Mouse (Mus musculus) lung, embryonic 16.5 days (tissue): ENCODE measurements around the gene 1810037I17Rik. TPM values are rescaled to one million over a fixed set of nuclear protein-coding genes. Genes with fewer than 3 reads are reported as not detected.
A peak's percentile ranks its signal among the peaks of the same experiment; 100 is the strongest.

Experiments
- ATAC-seq: fragments of 200-750 bp; cut with Nextera tagmentation; 2 replicates; pipeline ENCODE4 v1.8.0; 2017; ENCODE audit warnings: low read depth, mild to moderate bottlenecking, moderate library complexity
- H3K27ac ChIP-seq: fragments of 300-500 bp; sonication (generic); 2 replicates; pipeline ENCODE4 v1.5.1; 2014; ENCODE audit warnings: mild to moderate bottlenecking, control low read depth, low read length
- H3K27me3 ChIP-seq: fragments of 300-500 bp; sonication (generic); 2 replicates; pipeline ENCODE4 v1.6.1; 2014; ENCODE audit warnings: low read depth, low read length, mixed read lengths; ENCODE audit not compliant: control insufficient read depth, insufficient read depth
- H3K36me3 ChIP-seq: fragments of 300-500 bp; sonication (generic); 2 replicates; pipeline ENCODE4 v1.6.1; 2014; ENCODE audit warnings: low read length; ENCODE audit not compliant: control insufficient read depth, insufficient read depth
- H3K4me1 ChIP-seq: fragments of 300-500 bp; sonication (generic); replicated peaks from 2 replicates; pipeline ENCODE4 v1.6.1; 2014; ENCODE audit warnings: low read length, mixed read lengths; ENCODE audit not compliant: control insufficient read depth, insufficient read depth
- H3K4me2 ChIP-seq: fragments of 300-500 bp; sonication (generic); 2 replicates; pipeline ENCODE4 v1.6.1; 2014; ENCODE audit warnings: low read depth, low read length, control low read depth
- H3K4me3 ChIP-seq: fragments of 300-500 bp; sonication (generic); 2 replicates; pipeline ENCODE4 v1.5.1; 2014; ENCODE audit warnings: mild to moderate bottlenecking, low read length, control low read depth
- H3K9ac ChIP-seq: fragments of 300-500 bp; sonication (generic); 2 replicates; pipeline ENCODE4 v1.6.1; 2014; ENCODE audit warnings: low read length, control low read depth
- H3K9me3 ChIP-seq: fragments of 300-500 bp; sonication (generic); 2 replicates; pipeline ENCODE4 v1.6.1; 2016; ENCODE audit warnings: low read length; ENCODE audit not compliant: control insufficient read depth
- WGBS: fragments of 180-500 bp; shearing (Covaris S2); extraction: QIAGEN DNeasy Blood & Tissue Kit; methylation state at CpG from one replicate; pipeline ENCODE4 v1.1.7; 2014; 5-methylcytosine and 5-hydroxymethylcytosine counted together
- polyA plus RNA-seq: library from polyadenylated mRNA; unstranded; fragments of >200 nt; fragmentation: Nextera tagmentation; extraction: Ambion mirVana; gene quantifications from 2 replicates; pipeline ENCODE4 v1.2.1, GENCODE M21; 2015

Gene 1810037I17Rik
- polyA plus RNA-seq, 1 experiment from 2014 or later, result 118 TPM

DNA sequence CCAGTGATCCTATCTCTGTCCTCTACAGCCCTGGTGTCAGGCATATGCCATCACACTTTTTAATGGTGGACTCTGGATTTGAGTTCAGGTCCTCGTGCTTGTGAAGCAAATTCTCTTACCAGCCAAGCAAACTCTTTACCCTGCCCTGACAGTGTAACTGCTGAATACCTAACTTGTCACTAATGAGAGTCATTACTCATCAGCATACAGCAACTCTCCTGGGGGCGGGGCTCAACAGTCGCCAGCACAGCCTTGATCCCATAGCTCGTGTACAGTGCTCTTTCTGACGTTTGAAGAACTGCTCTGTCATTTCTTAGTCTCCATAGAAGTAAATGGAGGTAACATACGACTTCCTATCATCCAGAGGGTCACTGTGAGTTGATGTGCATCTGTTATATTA is 25.7 kb upstream of the 1810037I17Rik start:
- no peak overlapping the region for H3K4me2 ChIP-seq
- no peak for ATAC-seq
- H3K27me3 ChIP-seq, result no peaks in the 10 kb centered on the region
- no peak overlapping the region for H3K27ac ChIP-seq
- no peaks in the 10 kb centered on the region for H3K36me3 ChIP-seq
- no peak overlapping the region for H3K9ac ChIP-seq
- H3K9me3 ChIP-seq, result no peaks in the 10 kb centered on the region
- 56% methylated on average over 6 of the region's 6 CpGs for WGBS
- no peak overlapping the region for H3K4me3 ChIP-seq
- no peaks in the 10 kb centered on the region for H3K4me1 ChIP-seq

DNA sequence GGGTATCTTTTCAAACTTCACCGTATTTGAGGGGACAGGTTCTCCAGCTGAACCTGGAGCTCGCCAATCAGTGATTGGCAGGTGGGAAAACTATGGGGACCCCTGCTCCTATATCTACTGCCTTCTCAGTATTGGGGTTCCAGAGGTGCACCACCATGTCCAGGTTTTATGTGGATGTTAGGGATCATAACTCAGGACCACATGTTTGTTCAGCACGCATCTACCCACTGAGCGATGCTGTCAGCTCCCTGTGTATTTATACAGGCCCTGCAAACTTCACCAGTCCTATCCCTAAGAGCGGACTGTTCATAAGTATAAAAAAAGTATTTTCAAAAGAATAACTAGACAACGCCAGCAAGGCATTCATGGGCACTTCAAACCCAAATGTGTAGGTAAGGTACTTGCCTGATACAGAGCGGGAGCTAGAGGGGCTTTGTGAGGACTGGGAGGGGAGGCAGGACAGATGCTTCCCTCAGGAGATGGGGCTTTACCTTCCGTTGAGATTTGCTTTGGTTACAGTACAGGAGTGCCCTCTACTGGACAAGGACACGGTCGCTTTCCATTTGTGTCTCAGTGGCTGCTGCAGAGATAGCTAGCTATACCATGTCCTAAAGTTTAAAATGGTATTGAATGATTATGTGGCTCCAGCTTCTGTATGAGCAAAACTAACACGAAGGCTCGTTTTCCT is 20.1 kb upstream of the 1810037I17Rik start:
- Histone ChIP-seq H3K4me1 (no peaks in the 10 kb centered on the region), H3K4me2 (no peak overlapping the region), H3K9me3 (no peaks in the 10 kb centered on the region), H3K4me3 (no peak overlapping the region), H3K27ac (no peak overlapping the region), H3K36me3 (no peaks in the 10 kb centered on the region), H3K9ac (no peak overlapping the region), H3K27me3 (no peaks in the 10 kb centered on the region)
- WGBS, result 38% methylated on average over 12 of the region's 12 CpGs
- peak; percentile 43; the same call in 1 of the 2 replicates for ATAC-seq

DNA sequence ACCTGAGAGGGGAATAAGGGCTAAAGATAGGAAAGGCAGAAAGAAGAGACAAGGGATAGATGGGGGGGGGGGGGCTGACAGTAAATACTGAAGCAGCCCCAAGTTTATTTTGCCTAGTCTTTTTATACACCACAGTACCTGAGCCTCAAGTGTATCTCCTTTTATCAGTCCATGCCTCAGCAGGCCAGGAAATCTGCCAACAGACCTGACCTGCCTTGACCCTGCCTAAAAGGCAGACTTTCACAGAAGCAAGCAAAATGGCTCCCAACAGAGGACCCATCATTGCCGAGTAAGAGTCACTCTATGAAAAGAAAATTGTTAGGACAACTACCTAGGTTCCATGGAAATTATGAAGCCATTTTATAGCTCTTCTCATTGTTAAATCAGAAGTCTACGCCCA is 16.2 kb upstream of the 1810037I17Rik start:
- Histone ChIP-seq H3K4me2 (no peak overlapping the region), H3K9ac (no peak overlapping the region), H3K4me1 (no peaks in the 10 kb centered on the region), H3K36me3 (no peaks in the 10 kb centered on the region), H3K9me3 (no peaks in the 10 kb centered on the region), H3K4me3 (no peak overlapping the region), H3K27ac (no peak overlapping the region), H3K27me3 (no peaks in the 10 kb centered on the region)
- no peak for ATAC-seq
- 76% methylated on average over 2 of the region's 2 CpGs for WGBS

DNA sequence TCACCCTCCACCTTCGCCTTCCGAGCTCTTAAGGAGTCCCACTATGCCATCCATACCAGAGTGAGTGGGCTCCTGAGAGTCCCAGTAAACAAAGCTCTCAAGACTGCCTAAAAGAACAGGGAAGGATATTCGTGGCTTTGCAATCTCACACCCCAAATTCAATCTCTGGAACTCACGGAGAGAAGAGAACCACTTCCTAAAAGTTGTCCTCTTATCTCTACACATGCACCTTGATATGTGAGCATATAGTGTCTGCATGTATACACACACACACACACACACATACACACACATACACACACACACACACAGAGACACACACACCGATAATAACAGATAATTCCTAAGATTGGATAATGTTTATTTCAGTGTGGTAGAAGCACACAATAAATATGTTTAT is 8.5 kb upstream of the 1810037I17Rik start:
- H3K9ac ChIP-seq, result no peak overlapping the region

DNA sequence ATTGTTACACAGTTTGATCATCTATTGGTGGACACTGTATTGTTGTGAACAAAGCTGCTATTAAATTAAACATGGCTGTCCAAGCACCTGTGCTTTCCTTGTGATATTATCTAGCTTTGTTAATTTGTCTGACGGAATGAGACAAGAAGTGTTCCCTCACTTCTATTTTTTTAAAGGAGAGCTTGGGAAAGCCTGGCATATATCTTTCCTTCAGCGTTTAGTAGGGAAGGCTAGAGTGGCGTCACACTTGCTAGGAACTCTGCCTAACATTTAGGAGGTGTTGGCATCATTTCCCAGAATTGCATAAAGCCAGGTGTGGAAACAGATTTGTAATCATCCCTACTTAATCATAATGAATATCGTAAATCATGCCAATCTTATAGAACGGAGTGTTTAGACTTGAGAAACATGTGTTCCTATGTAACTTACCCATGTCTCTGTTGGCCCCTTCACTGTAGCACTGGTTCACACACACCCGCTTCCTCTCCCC is 7.8 kb upstream of the 1810037I17Rik start:
- WGBS, result 76% methylated on average over 6 of the region's 6 CpGs
- no peak for ATAC-seq
- no peak overlapping the region for H3K9ac ChIP-seq
- no peak overlapping the region for H3K27ac ChIP-seq
- no peak overlapping the region for H3K4me2 ChIP-seq
- no peaks in the 10 kb centered on the region for H3K9me3 ChIP-seq
- no peaks in the 10 kb centered on the region for H3K36me3 ChIP-seq
- H3K27me3 ChIP-seq, result no peaks in the 10 kb centered on the region
- peaks cover 3% of the 10 kb centered on the region; the same call in 1 of the 2 replicates for H3K4me1 ChIP-seq
- no peak overlapping the region for H3K4me3 ChIP-seq

More for the DNA sequence above, 8.5 kb upstream of the 1810037I17Rik start:
- no peaks in the 10 kb centered on the region for H3K4me1 ChIP-seq
- H3K4me3 ChIP-seq, result no peak overlapping the region
- ATAC-seq, result no peak
- WGBS, result 70% methylated on average over 5 of the region's 5 CpGs
- H3K4me2 ChIP-seq, result no peak overlapping the region
- H3K36me3 ChIP-seq, result no peaks in the 10 kb centered on the region
- no peaks in the 10 kb centered on the region for H3K9me3 ChIP-seq
- H3K27me3 ChIP-seq, result no peaks in the 10 kb centered on the region
- no peak overlapping the region for H3K27ac ChIP-seq

DNA sequence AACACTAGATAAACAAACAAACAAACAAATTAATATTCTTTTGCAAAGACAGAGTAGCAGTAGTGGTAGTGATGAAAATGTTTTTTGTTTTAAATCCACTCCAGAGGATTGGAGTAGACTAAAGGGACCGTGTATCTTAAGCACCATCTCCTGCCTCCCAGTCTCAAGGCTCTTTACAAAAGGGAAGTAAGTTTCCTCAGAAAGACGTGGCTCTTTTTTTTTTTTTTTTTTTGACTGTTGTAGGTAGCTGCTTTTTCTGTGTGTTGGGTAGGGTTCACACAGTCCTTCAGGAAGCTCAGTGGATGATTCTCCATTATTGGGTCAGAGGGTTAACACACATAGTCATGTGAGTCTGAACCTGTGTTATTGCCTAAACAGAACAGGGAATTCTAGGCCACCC is 5.3 kb upstream of the 1810037I17Rik start:
- H3K9ac ChIP-seq, result no peak overlapping the region
- WGBS, result 50% methylated on average over 2 of the region's 2 CpGs
- H3K27ac ChIP-seq, result no peak overlapping the region
- H3K4me1 ChIP-seq, result peaks cover 5% of the 10 kb centered on the region
- H3K36me3 ChIP-seq, result no peaks in the 10 kb centered on the region
- H3K4me3 ChIP-seq, result no peak overlapping the region
- no peak for ATAC-seq
- no peak overlapping the region for H3K4me2 ChIP-seq
- no peaks in the 10 kb centered on the region for H3K9me3 ChIP-seq
- H3K27me3 ChIP-seq, result no peaks in the 10 kb centered on the region

DNA sequence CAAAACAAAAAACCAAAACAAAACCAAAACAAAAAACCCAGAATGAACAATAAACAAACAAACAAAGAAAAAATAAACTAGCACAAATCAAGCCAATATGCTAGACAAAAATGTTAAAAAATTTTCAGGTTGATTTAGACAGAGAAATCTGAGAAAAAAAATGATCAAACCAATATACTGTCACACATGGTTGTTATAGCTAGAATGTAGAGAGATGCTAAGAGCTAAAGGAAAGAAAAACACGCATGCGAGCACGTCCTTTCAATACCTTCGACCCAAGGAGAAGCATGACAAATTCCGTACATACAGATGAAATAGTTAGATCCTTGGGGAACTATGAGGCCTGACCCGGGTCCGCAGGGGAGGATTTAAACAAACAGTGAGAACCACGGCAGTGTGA is 4.7 kb upstream of the 1810037I17Rik start, which contains the start of gene Gm10959:
Gene Gm10959 (minus strand): TSS at position 101 of the 400 bp plus-strand sequence.
- H3K4me3 ChIP-seq, result no peak within 1 kb of the TSS
- peaks cover 5% of the 10 kb centered on the region for H3K4me1 ChIP-seq
- H3K27me3 ChIP-seq, result no peaks in the 10 kb centered on the region
- no peaks in the 10 kb centered on the region for H3K9me3 ChIP-seq
- no peak within 1 kb of the TSS for H3K4me2 ChIP-seq
- 79% methylated on average over 8 of the region's 8 CpGs for WGBS
- no peak for ATAC-seq
- no peak within 1 kb of the TSS for H3K9ac ChIP-seq
- H3K36me3 ChIP-seq, result no peaks in the 10 kb centered on the region
- H3K27ac ChIP-seq, result no peak within 1 kb of the TSS

DNA sequence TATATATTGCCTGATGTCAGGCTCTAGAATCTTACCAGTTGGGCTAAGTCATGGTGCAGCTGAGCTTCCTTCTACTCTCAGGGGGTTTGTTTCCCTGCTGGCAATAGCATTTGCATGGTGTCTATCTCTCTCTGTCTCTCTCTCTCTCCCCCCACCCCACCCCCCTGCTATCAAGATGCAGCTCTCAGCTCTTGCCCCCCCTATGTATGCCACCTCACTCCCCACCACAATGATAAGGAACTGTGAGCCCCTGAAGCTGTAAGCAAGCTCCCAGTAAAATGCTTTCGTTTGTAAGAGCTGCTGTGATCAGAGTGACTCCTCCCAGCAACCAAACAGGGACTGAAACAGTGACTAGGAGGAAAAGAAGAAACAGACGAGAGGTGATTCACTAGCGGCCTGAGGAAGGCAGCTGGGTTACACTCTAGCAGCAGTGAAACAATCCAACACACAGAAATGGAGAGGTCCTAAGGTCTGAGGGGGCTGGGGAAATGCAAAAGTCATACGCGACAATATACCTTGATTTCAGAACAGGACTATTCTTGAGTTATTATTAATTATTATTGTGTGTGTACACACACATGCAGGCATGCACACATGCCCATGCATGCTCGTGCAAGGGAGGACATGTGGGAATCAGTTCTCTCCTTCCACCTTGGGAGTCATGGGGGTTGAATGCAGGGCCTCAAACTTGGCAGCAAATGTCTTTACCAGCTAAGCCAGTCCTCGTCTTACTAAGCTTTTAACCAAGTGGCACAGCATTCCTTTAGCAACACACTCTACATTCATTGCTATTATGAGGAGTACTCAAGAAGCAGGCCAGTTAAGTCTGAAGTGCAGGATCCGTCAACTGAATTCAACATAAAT is 3.2 kb upstream of the 1810037I17Rik start:
- WGBS, result 49% methylated on average over 8 of the region's 8 CpGs
- H3K36me3 ChIP-seq, result no peaks in the 10 kb centered on the region
- no peaks in the 10 kb centered on the region for H3K9me3 ChIP-seq
- H3K27me3 ChIP-seq, result no peaks in the 10 kb centered on the region
- no peak overlapping the region for H3K9ac ChIP-seq
- H3K4me1 ChIP-seq, result peaks cover 5% of the 10 kb centered on the region
- no peak overlapping the region for H3K4me2 ChIP-seq
- ATAC-seq, result no peak
- no peak overlapping the region for H3K4me3 ChIP-seq
- peak overlapping the region; percentile 65 for H3K27ac ChIP-seq
